Mouse (Mus musculus): ENCODE results near the gene Fkbp8.
A peak's percentile ranks its signal among the peaks of the same experiment; 100 is the strongest.
"Not testable (repeated sequence)": the region's sequence is repeated elsewhere in the genome, so short reads cannot be mapped to it uniquely, and the experiment has no call there.

Gene Fkbp8

DNA sequence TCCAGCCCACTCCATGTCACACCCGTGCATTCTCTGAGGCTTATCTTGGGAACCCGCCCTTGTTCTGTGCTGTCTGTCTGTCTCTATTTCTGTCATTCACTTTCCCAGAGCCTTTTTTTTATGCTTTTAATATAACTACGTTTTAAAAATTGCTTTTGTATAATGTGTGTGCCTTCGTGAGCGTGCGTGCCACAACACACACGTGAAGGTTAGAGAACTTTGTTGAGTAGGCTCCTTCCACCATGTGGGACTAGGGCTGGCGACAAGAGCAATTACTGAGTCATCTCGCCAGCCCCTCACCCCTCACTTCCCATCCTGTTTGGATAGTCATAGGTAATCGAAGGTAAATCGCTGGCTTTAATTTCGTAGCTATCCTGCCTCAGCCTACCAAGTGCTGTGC lies 25.0 kb upstream of the Fkbp8 start:
- DNase-seq (ENCODE audit: low spot score): no peak

DNA sequence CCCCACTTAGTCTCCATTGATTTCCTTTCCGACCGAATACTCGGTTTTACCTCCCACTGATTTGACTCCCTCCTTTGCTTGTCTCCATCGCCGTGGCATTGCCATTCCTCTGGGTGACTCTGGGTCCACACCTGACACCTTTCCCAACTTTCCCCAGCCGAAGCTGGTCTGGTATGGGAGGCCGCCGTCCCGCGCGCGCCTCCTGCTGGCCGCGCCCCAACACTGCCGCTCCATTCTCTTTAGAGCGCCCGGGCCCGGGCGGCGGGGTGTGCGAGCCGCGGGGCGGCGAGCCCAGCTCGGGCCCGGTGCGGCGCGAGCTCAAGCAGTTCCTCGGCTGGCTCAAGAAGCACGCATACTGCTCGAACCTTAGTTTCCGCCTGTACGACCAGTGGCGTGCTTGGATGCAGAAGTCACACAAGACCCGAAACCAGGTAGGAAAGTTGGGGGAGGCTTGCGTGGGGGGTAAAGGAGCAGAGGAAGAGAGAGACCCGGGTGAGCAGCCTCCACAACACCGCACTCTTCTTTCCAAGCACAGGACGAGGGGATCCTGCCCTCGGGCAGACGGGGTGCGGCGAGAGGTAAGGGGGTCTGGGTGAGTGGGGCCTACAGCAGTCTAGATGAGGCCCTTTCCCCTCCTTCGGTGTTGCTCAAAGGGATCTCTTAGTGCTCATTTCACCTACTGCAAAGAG lies 24.3 kb upstream of the Fkbp8 start:
- peak; percentile 65 for DNase-seq (ENCODE audit: low spot score)

GRCm38 (mm10) chr8:70504291-70504716 lies 23.2 kb upstream of the Fkbp8 start:
- DNase-seq (ENCODE audit: low spot score): no peak

GRCm38 (mm10) chr8:70504851-70505250 lies 22.7 kb upstream of the Fkbp8 start:
- peak; percentile 80 for DNase-seq (ENCODE audit: low spot score)

DNA sequence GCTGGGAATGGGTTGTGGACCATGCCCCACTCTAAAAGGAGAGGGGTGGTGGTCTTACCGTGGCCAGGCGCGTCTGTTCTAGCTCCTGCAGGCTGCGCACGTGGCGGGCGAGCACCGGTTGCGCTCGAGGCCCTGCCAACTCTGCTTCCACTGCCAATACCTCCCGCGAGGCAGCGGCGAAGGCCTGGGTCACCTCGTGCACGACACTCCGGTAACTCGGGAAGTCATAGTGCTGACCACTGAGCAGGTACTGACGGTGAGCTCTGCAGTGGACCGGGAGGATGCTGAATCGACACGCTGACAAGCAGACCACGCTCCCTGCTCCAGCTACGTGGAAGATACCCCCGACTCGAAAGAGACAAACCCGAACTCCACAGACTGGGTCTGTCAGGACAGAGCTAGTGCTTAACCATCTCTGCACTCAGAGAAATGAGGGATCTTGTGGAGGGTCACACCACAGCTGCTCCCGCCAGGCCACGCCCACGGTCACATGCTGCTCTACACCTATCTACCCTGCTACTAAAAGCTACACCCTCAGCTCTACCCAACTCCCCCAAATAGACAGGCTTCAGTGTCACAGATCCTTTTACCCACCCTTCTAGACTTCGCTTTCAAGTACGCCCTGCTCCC lies 21.7 kb upstream of the Fkbp8 start:
- DNase-seq (ENCODE audit: low spot score): no peak

DNA sequence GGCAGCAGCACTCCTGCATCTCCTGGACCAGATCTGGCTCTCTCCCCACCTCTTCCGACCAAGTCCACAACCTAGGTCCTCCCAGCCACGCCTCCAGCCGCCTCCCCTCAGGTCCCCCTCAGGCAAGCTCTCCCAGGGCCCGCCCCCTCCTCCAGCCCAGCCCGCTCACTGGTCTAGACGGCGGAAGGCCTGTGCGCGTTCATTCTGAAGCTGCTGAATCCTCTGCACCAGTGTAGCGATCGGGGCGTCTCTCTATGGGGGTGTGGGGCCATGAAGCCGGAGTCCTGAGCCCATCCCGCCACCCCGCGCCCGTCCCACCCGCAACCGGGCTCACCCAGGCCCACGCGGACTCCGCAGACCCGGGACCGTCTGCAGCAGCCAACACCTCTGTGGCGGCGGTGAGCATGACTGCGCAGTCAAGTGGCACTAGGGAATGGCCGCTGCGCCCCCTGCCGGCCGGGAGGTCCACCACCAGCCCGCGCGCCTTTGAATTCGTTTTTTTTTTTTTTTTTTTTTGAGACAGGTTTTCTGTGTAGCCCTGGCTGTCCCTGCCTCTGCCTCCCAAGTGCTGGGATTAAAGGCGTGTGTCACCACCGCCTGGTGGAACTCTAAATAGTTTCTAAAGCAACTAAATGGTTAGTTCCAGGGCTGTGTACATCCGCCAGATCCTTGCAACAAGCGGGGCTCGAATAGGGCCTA lies 21.0 kb upstream of the Fkbp8 start, which contains the start of gene Rex1bd:
Gene Rex1bd (minus strand): TSS at position 425 of the 699 bp plus-strand sequence.
- DNase-seq (ENCODE audit: low spot score): peak; percentile 91

DNA sequence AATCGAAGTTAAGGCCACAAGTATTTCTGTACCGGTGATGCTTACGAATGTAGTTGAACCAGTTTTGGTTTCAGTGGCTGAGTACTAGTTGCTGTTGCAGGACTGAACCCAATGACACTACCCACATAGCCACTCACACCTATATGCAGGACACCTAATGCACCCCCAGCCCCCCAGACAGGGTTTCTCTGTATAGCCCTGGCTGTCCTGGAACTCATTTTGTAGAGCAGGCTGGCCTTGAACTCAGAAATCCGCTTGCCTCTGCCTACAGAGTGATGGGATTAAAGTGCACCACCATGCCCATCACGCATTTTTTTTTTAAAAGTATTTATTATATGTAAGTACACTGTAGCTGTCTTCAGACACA lies 20.5 kb upstream of the Fkbp8 start:
- DNase-seq (ENCODE audit: low spot score): no peak

GRCm38 (mm10) chr8:70509281-70509952 lies 18.1 kb upstream of the Fkbp8 start:
- DNase-seq (ENCODE audit: low spot score): no peak

DNA sequence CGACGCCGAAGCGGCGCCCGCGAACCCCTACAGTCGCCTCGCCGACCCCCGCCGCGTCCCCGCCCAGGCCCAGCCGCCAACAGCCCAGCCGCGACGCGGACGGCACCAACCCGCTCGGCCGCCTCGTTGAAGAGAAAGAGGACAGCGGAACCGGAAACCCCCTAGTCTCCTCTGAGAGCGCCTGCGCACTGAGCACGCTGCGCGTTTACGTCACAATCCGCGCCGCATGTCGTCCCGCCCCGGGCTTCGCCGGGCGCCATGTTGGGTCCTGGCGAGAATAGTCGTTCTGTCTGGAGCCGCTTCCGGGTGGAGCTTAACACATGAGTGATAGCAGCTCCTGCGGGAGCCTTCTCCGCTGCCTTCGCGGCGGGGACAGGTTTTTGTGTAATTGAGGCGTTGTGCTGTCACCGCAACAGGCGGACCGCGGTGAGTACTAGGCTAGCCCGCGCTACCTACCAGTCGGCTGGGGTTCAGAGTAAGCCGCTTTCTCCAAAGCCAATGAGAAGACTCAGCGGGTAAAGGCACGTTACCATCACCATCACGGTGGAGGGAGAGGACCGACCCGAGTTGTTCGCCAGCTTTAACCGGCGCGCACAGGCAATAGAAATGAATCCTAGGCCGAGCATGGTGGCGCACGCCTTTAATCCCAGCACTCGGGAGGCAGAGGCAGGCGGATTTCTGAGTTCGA lies 17.2 kb upstream of the Fkbp8 start, which contains the start of gene Uba52:
Gene Uba52 (minus strand): TSS at position 574 of the 688 bp plus-strand sequence.
- peak; percentile 94 for DNase-seq (ENCODE audit: low spot score)

- not testable (repeated sequence) for DNase-seq (ENCODE audit: low spot score)
Observed at GRCm38 (mm10) chr8:70511174-70511573, 16.4 kb upstream of the Fkbp8 start.

DNA sequence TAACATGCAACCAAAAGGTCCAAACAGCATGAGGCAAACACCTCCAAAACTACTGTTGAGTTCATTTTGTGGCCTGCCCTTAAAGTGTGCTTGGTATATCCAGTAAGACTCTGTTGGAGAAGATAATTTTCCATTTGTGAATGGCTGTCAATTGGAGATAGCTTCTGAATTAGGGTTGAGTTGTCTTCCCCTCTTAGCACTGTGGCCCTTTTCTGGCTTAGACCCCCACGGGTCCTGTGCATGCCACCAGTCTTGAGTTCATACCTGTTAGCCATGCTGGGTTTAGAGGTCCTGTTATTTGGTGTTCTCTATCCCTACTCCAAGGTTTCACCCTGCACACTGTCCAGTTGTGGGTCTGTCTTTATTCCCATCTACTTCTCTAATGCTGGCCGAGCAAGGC lies 15.8 kb upstream of the Fkbp8 start:
- no peak for DNase-seq (ENCODE audit: low spot score)

DNA sequence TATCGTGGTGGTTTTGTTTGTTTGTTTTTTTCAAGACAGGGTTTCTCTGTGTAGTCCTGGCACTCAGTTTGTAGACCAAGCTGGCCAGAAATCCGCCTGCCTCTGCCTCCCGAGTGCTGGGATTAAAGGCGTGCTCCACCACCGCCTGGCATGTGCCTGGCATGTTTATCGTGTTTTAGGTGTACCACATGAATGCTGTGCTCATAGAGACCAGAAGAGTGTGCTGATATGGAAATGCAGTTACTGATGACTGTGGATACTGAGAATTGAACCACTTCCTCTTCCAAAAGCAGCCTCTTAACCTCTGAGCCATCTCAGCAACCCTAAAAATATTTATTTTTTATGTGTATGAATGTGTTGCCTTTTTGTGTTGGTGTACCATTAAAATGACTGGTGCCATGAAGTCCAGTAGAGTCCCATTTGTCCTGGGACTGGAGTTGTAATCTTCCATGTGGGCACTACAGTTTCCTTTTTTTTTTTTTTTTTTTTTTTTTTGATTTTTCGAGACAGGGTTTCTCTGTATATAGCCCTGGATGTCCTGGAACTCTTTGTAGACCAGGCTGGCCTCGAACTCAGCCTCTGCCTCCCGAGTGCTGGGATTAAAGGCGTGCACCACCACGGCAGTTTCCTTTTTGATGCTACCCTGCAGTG lies 15.1 kb upstream of the Fkbp8 start:
- no peak for DNase-seq (ENCODE audit: low spot score)

DNA sequence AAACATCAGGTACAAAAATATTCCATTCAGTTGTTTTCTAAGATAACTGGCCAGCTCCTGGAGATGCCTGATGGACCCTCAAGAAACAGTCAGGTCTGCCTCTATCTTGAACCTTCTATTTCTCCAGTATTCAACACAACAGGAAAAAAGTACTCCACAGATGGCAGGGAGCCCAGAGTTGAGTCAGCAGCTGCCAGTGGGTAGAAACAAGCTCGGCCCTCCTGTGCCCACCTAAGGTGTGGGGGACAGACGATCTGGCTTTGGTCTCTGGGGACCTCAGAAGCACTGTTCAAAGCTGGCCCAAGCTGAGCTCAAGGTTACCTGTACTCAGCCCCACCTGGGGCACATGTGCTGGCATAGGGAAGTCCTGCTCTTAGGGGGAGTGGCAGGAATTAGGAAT lies 14.1 kb upstream of the Fkbp8 start:
- DNase-seq (ENCODE audit: low spot score): no peak

DNA sequence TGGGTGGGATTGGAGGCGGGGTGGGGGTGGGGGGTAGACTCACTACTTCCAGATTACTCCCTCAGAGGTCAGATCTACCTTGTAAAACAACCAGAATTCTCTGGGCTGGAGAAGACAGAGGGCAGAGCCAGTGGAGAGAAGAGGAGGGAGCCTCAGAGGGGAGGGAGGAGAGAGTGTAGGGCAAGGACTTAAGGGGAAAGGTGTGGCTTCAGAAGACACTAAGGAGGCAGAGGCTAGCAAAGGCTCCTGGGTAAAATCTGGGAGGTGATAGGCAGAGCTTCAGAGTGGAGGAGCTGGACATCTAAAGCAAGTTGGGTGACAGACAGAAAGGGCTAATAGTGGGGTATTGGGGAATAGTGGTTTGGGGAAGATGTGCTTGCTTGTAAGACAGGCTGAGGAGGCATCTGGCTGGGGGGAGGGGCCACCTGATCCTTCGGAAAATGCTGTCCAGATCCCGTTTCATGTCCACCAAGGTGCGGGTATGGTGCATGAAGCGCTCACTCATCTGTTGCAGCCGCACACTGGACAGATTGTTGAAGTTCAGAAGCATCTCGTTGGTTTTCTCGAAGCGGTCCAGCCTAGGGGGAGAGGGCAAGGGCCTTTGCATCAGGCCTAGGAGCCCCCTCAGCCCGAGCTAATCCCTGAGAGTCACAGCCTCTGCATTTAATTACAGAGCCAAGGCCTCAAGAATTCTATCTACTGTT lies 9.4 kb upstream of the Fkbp8 start:
- no peak for DNase-seq (ENCODE audit: low spot score)

DNA sequence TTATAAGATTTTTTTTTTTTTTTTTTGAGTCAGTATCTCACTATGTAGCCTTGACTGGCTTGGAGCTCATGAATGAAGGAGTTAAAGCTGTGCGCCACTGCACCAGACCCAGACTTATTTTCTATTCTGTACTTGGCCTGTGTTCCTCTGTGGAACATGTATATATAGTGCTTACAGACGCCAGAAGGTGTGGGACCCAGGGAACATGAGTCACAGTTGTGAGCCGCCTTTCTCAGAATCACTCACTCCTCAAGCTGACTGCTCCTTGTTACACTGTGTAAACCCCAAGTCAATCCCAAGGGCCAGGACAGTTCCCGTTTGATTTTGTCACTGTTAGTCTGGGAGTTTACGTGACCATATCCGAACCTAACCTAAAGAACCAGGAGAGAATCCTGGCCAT lies 8.5 kb upstream of the Fkbp8 start:
- no peak for DNase-seq (ENCODE audit: low spot score)

- no peak for DNase-seq (ENCODE audit: low spot score)
Observed at GRCm38 (mm10) chr8:70519606-70520005, 7.9 kb upstream of the Fkbp8 start.

DNA sequence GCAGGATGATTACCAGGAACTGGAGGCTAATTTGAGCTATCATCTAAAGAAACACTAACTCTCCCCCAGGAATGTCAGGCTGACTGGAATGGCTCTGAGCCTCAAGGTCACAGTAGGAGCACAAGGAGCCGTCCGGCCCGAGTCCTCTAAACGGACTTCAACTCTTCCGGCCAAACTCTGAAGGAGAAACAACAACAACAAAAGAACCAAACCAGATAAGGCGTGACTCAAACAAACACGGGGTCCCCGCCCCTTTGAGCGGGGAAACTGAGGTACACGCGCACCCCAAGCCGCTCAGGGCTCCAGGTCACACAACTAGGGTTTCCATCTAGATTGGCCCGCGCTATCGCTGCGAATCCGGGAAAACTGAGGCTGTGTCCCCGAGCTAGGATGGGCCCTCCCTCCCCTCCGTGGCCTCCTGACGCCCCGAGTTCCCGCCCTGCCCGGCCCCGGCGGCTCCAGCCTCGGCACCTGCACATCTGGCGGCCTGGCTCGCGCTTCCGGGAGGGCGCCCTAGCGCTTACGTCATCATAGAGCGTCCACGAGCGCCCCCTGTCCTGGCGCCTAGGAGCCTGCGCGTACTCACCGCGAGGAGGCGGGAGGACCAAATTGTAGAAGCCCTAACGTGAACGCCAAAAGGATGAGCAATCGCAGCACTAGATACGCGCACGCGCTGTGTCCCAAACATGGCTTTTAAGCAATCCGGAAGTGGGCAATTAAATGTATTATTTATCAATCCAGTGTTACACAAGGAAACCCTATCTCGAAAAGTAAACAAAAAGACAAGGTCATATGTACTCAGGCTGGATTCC lies 4.7 kb upstream of the Fkbp8 start:
- DNase-seq (ENCODE audit: low spot score): peak; percentile 92

DNA sequence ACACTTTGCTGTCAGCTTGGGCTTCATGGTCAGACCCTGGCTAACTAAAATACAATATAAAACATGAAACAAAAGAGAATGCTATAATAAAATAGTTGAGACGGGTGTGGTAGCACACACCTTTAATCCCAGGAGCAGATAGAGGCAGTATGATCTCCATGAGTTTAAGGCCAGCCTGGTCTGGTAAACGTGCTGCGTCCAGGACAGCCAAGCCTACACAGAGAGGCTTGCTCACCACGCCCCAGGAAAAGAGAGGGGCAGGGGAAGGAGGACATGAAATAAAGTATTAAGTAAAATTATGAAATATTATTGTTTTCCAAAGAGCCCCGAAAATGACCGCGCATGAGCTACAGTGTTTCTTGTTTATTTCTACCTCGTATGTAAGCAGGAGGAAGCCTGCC lies 413 bp upstream of the Fkbp8 start:
- DNase-seq (ENCODE audit: low spot score): no peak

DNA sequence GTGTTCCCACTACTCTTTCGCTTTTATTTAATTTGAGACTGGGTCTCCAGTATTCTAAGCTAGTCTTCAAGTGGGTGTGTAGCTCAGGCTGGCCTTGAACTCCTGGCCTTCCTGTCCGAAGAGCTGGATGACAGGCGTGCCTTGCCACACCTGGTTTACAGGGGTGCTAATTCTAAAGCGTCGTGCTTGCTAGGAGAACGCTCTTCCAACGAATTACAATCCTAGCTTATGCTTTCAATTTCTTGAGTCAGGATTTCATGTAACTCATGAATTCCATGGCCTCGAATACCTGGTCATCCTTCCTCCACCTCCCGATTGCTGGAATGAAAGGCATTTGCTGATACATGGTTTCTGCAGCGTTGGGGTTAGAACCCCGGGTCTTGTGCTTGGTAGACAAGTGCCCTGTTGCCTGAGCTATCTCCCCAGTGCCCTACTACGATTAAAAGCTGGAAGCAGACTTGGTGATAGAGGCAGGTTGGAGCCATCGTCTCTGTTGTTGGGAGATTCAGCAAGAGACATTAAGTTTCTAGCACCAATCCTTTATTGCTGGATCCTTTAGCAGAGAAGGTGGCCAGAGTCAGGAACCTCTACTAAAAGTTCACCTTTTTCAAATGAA lies 766 bp downstream of the Fkbp8 start:
- DNase-seq (ENCODE audit: low spot score): no peak

GRCm38 (mm10) chr8:70529299-70529698 lies 1.8 kb downstream of the Fkbp8 start:
- DNase-seq (ENCODE audit: low spot score): no peak
